ENCODE assay signal across 8 mouse cellular contexts in the genomic region with DNA sequence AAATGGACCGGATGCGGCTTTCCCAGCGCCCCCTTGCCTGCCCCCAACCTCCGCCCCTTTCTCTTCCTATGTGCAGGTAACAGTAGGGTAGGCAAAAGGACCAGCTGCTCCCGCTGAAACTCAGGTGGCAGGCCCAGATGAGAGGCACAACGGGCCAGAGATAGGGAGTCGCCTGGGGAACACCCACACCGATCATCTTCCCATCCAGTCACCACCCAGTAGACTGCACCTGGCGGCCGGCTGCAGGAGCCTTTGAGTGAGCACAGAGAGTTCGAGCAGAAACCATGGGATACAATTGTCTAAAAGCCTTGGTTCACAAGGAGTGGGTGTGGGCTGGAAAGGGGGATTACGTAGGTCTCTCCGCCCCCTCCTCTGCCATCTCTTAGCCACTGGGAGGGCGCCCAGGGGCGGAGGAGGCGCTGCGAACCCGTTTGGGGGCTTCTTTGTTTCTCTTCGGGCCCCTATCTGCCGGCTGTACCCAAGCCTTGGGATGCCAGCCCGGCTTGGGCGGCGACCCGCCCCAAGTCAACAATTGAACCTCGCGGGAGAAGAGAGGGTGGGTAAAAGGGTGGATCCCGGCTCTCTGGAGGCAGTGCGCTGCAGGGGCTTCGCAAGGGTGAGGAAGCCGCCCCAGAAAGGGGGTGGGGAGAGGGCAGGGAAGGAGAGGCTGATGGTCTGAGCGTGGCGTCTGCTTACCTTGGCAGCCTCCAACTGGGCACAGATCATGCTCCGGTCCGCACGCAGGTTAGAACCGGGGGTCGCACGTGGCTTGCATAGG. TPM values are rescaled to one million over a fixed set of nuclear protein-coding genes. Genes with fewer than 3 reads are reported as not detected.
DNase-seq lines count a peak whose midpoint lies in the region; ATAC-seq and TF ChIP-seq lines count a peak whose summit lies in the region.

No protein-coding gene starts in this region.

- H3K9ac ChIP-seq in embryonic facial prominence, embryonic 14.5 days (ENCODE audit: low read depth, low read length), result peak overlapping the region; percentile 60
- peak overlapping the region; percentile 43; the same call in 1 of the 2 replicates for H3K9ac ChIP-seq in limb, embryonic 11.5 days (ENCODE audit: low read length)
- peak overlapping the region; percentile 77 for H3K9ac ChIP-seq in neural tube, embryonic 12.5 days

- peak overlapping the region; percentile 44; the same call in 1 of the 2 replicates for H3K27ac ChIP-seq in embryonic facial prominence, embryonic 14.5 days (replicated peaks; ENCODE audit: low read depth, low read length)
- H3K27ac ChIP-seq in hindbrain, embryonic 10.5 days, result peak overlapping the region; percentile 86
- H3K27ac ChIP-seq in limb, embryonic 11.5 days (replicated peaks; ENCODE audit: low read depth, low read length), result no peak overlapping the region
- peak overlapping the region; percentile 67 for H3K27ac ChIP-seq in neural tube, embryonic 12.5 days

- peak overlapping the region; percentile 95 for H3K4me2 ChIP-seq in embryonic facial prominence, embryonic 14.5 days (ENCODE audit: low read depth, low read length)
- H3K4me2 ChIP-seq in limb, embryonic 11.5 days (ENCODE audit: low read depth, severe bottlenecking), result peak overlapping the region; percentile 87
- peak overlapping the region; percentile 71 for H3K4me2 ChIP-seq in neural tube, embryonic 12.5 days (replicated peaks)

- peak; percentile 90 for ATAC-seq in embryonic facial prominence, embryonic 14.5 days (ENCODE audit: low read depth)
- peak; percentile 81 for ATAC-seq in limb, embryonic 11.5 days (ENCODE audit: insufficient number of reproducible peaks, low FRiP score, low TSS enrichment, low read depth)
- ATAC-seq in neural tube, embryonic 12.5 days (ENCODE audit: low FRiP score, low read depth), result peak; percentile 93
- ATAC-seq in monocyte, adult 5-6 weeks (replicated peaks; ENCODE audit: insufficient number of reproducible peaks, low FRiP score, low TSS enrichment, poor library complexity, severe bottlenecking), result no peak

- peaks cover 47% of the 10 kb centered on the region for H3K27me3 ChIP-seq in E14TG2a.4 (ENCODE audit: insufficient read depth, low read length)
- peaks cover 25% of the 10 kb centered on the region for H3K27me3 ChIP-seq in embryonic facial prominence, embryonic 14.5 days (replicated peaks; ENCODE audit: control insufficient read depth, insufficient read depth, low read length)
- H3K27me3 ChIP-seq in hindbrain, embryonic 10.5 days (ENCODE audit: insufficient read depth, poor library complexity, severe bottlenecking), result peaks cover 40% of the 10 kb centered on the region
- H3K27me3 ChIP-seq in limb, embryonic 11.5 days (ENCODE audit: control insufficient read depth, insufficient read depth, low read length), result peaks cover 29% of the 10 kb centered on the region
- H3K27me3 ChIP-seq in neural tube, embryonic 12.5 days (replicated peaks), result no peaks in the 10 kb centered on the region

- 0 out of 2 replicates have a peak, but pooled peaks cover 3% of the 10 kb centered on the region for H3K9me3 ChIP-seq in E14TG2a.4 (ENCODE audit: low read length)
- H3K9me3 ChIP-seq in embryonic facial prominence, embryonic 14.5 days (ENCODE audit: control insufficient read depth, low read length), result no peaks in the 10 kb centered on the region
- no peaks in the 10 kb centered on the region for H3K9me3 ChIP-seq in hindbrain, embryonic 10.5 days
- H3K9me3 ChIP-seq in limb, embryonic 11.5 days (ENCODE audit: control insufficient read depth, low read length), result no peaks in the 10 kb centered on the region
- H3K9me3 ChIP-seq in neural tube, embryonic 12.5 days, result no peaks in the 10 kb centered on the region

- H3K4me1 ChIP-seq in E14TG2a.4 (replicated peaks; ENCODE audit: low read depth, low read length), result peaks cover 19% of the 10 kb centered on the region
- H3K4me1 ChIP-seq in embryonic facial prominence, embryonic 14.5 days (ENCODE audit: control insufficient read depth, insufficient read depth, low read length), result no peaks in the 10 kb centered on the region
- peaks cover 13% of the 10 kb centered on the region; the same call in 1 of the 2 replicates for H3K4me1 ChIP-seq in hindbrain, embryonic 10.5 days (replicated peaks)
- H3K4me1 ChIP-seq in limb, embryonic 11.5 days (ENCODE audit: control insufficient read depth, insufficient read depth, low read length), result no peaks in the 10 kb centered on the region
- no peaks in the 10 kb centered on the region; the same call in 1 of the 2 replicates for H3K4me1 ChIP-seq in neural tube, embryonic 12.5 days

- TF ChIP-seq CTCF in E14TG2a.4 (conservative IDR thresholded peaks at IDR 0.05; ENCODE audit: low read length), result no peak

- WGBS in embryonic facial prominence, embryonic 14.5 days, result 2% methylated on average over 36 of the region's 38 CpGs
- WGBS in hindbrain, embryonic 10.5 days, result under 1% methylated on average over 38 of the region's 38 CpGs
- 3% methylated on average over 38 of the region's 38 CpGs for WGBS in limb, embryonic 11.5 days
- WGBS in neural tube, embryonic 12.5 days, result 2% methylated on average over 38 of the region's 38 CpGs

- DNase-seq in R1 (ENCODE audit: low read depth, low spot score) (peak; percentile 88), adipocyte (ENCODE audit: low spot score) (no peak)
- DNase-seq in embryonic facial prominence, embryonic 14.5 days (ENCODE audit: low spot score), result peak; percentile 62
- DNase-seq in hindbrain, embryonic 10.5 days (ENCODE audit: low spot score), result peak; percentile 57
- DNase-seq in limb, embryonic 11.5 days (ENCODE audit: low spot score), result peak; percentile 47

- H3K36me3 ChIP-seq in E14TG2a.4 (ENCODE audit: insufficient read depth, low read length), result no peaks in the 10 kb centered on the region
- H3K36me3 ChIP-seq in embryonic facial prominence, embryonic 14.5 days (ENCODE audit: control insufficient read depth, insufficient read depth, low read length), result no peaks in the 10 kb centered on the region
- no peaks in the 10 kb centered on the region for H3K36me3 ChIP-seq in hindbrain, embryonic 10.5 days
- no peaks in the 10 kb centered on the region for H3K36me3 ChIP-seq in limb, embryonic 11.5 days (ENCODE audit: control insufficient read depth, insufficient read depth, low read length)
- H3K36me3 ChIP-seq in neural tube, embryonic 12.5 days, result no peaks in the 10 kb centered on the region

- peak overlapping the region; percentile 83 for H3K4me3 ChIP-seq in E14TG2a.4 (replicated peaks; ENCODE audit: low read length)
- peak overlapping the region; percentile 56 for H3K4me3 ChIP-seq in embryonic facial prominence, embryonic 14.5 days (ENCODE audit: low read depth, low read length)
- peak overlapping the region; percentile 63 for H3K4me3 ChIP-seq in hindbrain, embryonic 10.5 days
- peak overlapping the region; percentile 48 for H3K4me3 ChIP-seq in limb, embryonic 11.5 days (ENCODE audit: low read depth, low read length)
- peak overlapping the region; percentile 63 for H3K4me3 ChIP-seq in neural tube, embryonic 12.5 days

RNA-seq across cellular contexts. Expression of a gene that starts 0.7 kb away (rescaled TPM):
- 1.9 and 2.0 TPM in 2 replicates for polyA plus RNA-seq in embryonic facial prominence, embryonic 14.5 days (2014; fragmentation: Nextera tagmentation; extraction: Ambion mirVana)
- polyA plus RNA-seq in hindbrain, embryonic 10.5 days (2016; fragmentation: Nextera tagmentation; extraction: Ambion mirVana), result 4.5 and 7.7 TPM in 2 replicates
- 0.20 and 0.24 TPM in 2 replicates for polyA plus RNA-seq in limb, embryonic 11.5 days (2014; fragmentation: Nextera tagmentation; extraction: Ambion mirVana)
- 22.9 and 25.4 TPM in 2 replicates for polyA plus RNA-seq in neural tube, embryonic 12.5 days (2016; fragmentation: Nextera tagmentation; extraction: Ambion mirVana)
- not detected in 3 replicates for total RNA-seq in monocyte, adult 5-6 weeks (2017)
